Mouse (Mus musculus) forebrain, embryonic 12.5 days (tissue): ENCODE data around the gene Nwd2. TPM values are rescaled to one million over a fixed set of nuclear protein-coding genes. Genes with fewer than 3 reads are reported as not detected.

Experiments
- ATAC-seq: fragments of 200-750 bp; cut with Nextera tagmentation; 2 replicates; pipeline ENCODE4 v1.8.0; 2017; ENCODE audit warnings: moderate TSS enrichment; ENCODE audit not compliant: low FRiP score
- H3K27ac ChIP-seq: fragments of 300-500 bp; sonication (generic); 2 replicates; pipeline ENCODE4 v1.5.1; 2016; ENCODE audit warnings: mild to moderate bottlenecking
- H3K27me3 ChIP-seq: fragments of 300-500 bp; sonication (generic); 2 replicates; pipeline ENCODE4 v1.6.1; 2016; ENCODE audit warnings: mild to moderate bottlenecking
- H3K36me3 ChIP-seq: fragments of 300-500 bp; sonication (generic); replicated peaks from 2 replicates; pipeline ENCODE4 v1.6.1; 2016; ENCODE audit warnings: mild to moderate bottlenecking
- H3K4me1 ChIP-seq: fragments of 300-500 bp; sonication (generic); 2 replicates; pipeline ENCODE4 v1.6.1; 2016
- H3K4me2 ChIP-seq: fragments of 300-500 bp; sonication (generic); 2 replicates; pipeline ENCODE4 v1.6.1; 2016; ENCODE audit warnings: mild to moderate bottlenecking, moderate library complexity
- H3K4me3 ChIP-seq: fragments of 300-500 bp; sonication (generic); replicated peaks from 2 replicates; pipeline ENCODE4 v1.5.1; 2016; ENCODE audit warnings: mild to moderate bottlenecking
- H3K9ac ChIP-seq: fragments of 300-500 bp; sonication (generic); 2 replicates; pipeline ENCODE4 v1.6.1; 2016; ENCODE audit warnings: mild to moderate bottlenecking
- H3K9me3 ChIP-seq: fragments of 300-500 bp; sonication (generic); 2 replicates; pipeline ENCODE4 v1.6.1; 2016
- WGBS: fragments of 180-500 bp; shearing (Covaris S2); methylation state at CpG from one replicate; pipeline ENCODE4 v1.1.7; 2016; 5-methylcytosine and 5-hydroxymethylcytosine counted together
- polyA plus RNA-seq: library from polyadenylated mRNA; unstranded; fragments of >200 nt; fragmentation: Nextera tagmentation; extraction: Ambion mirVana; gene quantifications from 2 replicates; pipeline ENCODE4 v1.2.1, GENCODE M21; 2016

The Nwd2 gene
- polyA plus RNA-seq, 1 experiment from 2014 or later, result 1.6 TPM

DNA sequence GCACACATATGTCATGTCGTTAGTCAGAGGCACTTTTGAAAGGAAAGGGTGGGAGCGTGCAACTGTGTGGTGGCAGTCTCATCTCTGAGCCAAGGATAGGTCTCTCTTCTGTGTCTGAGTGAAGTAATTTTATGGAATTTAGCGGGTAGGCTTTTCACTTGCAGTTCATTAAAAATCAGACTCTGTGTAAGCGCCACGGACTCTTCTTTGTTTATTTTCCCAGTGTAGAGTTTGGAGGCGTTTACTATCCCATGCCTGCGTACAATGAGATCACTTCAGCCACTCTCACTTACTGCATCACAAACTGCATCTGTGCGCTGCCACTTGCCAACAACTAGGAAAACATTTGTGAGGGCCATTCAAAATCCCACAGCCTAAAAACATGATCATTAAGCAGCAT lies 118.6 kb downstream of the Nwd2 start:
- Histone ChIP-seq H3K9me3 (no peaks in the 10 kb centered on the region), H3K4me1 (no peaks in the 10 kb centered on the region), H3K4me2 (no peak overlapping the region; the same call in 1 of the 2 replicates), H3K27ac (no peak overlapping the region), H3K9ac (no peak overlapping the region), H3K36me3 (no peaks in the 10 kb centered on the region), H3K4me3 (no peak overlapping the region), H3K27me3 (no peaks in the 10 kb centered on the region)
- ATAC-seq, result peak; percentile 39; the same call in 1 of the 2 replicates
- WGBS, result 59% methylated on average over 8 of the region's 8 CpGs

DNA sequence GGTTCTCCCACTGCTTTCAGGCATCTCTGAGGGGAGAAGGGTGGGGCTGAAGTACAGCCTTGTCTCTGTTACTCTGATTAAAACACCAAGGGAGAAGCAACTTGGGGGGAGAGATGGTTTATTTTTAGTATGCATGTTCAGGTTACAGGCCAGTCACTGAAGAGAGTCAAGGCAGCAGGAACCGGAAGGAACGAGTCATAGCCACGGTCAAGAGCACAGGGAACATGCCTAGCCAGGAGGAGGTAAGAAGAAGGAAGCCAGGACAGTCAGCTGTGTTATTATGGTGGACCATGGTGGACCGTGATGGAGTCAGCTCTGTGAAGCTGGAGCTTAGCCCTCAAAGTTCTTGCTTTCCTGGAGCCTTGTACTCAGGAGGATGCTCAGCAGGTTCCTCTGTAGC lies 119.3 kb downstream of the Nwd2 start:
- no peak overlapping the region for H3K4me2 ChIP-seq
- WGBS, result 91% methylated on average over 4 of the region's 4 CpGs
- H3K9ac ChIP-seq, result no peak overlapping the region
- no peak overlapping the region for H3K4me3 ChIP-seq
- no peak overlapping the region for H3K27ac ChIP-seq
- H3K9me3 ChIP-seq, result no peaks in the 10 kb centered on the region
- H3K36me3 ChIP-seq, result no peaks in the 10 kb centered on the region
- H3K4me1 ChIP-seq, result no peaks in the 10 kb centered on the region
- no peaks in the 10 kb centered on the region for H3K27me3 ChIP-seq
- no peak for ATAC-seq

DNA sequence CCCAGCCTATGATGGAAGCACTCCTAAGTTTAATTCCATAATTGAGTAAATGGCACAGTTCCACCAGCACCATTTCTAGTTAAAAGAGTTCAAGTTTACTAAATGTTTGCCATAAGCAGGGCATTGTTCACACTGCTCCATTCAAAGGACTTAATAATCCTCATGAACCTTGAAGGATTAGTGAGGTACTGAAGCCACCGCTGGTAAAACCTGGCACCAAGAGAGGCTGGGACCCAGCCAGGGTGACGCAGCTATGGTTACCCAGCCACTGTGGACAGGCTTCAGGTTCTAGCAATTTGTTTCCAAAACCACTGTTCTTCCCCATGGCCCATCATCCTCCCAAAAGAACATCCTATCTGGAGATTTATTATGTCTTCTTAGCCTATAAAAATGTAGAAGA lies 124.1 kb downstream of the Nwd2 start:
- WGBS, result 67% methylated on average over 2 of the region's 2 CpGs
- Histone ChIP-seq H3K27me3 (no peaks in the 10 kb centered on the region), H3K4me2 (no peak overlapping the region), H3K36me3 (no peaks in the 10 kb centered on the region), H3K4me1 (no peaks in the 10 kb centered on the region), H3K9me3 (no peaks in the 10 kb centered on the region), H3K27ac (no peak overlapping the region), H3K9ac (no peak overlapping the region), H3K4me3 (no peak overlapping the region)
- ATAC-seq, result no peak

DNA sequence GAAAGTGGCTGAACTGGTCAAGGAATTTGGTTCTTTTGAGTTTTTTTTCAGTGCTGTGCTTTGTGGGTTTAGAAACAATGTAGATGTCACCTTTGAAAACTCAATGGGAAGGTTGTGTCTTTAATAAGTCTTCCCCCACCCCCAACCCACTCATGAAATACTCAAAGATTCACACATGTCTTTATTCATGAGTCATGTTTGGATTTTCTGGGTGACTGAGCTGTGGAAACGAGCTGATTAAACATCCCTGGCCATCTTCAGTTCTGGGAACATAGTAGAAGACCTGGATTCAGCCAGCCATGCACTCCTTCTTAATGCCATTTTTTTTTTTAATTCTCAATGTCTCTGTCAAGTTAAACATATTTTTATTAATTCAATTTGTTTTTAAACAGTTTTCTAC lies 124.7 kb downstream of the Nwd2 start:
- H3K27ac ChIP-seq, result no peak overlapping the region
- no peaks in the 10 kb centered on the region for H3K9me3 ChIP-seq
- H3K4me3 ChIP-seq, result no peak overlapping the region
- H3K36me3 ChIP-seq, result no peaks in the 10 kb centered on the region
- no peaks in the 10 kb centered on the region for H3K27me3 ChIP-seq
- 39% methylated on average over 1 of the region's 1 CpGs for WGBS
- H3K4me2 ChIP-seq, result no peak overlapping the region
- no peaks in the 10 kb centered on the region for H3K4me1 ChIP-seq
- no peak overlapping the region for H3K9ac ChIP-seq
- ATAC-seq, result no peak

DNA sequence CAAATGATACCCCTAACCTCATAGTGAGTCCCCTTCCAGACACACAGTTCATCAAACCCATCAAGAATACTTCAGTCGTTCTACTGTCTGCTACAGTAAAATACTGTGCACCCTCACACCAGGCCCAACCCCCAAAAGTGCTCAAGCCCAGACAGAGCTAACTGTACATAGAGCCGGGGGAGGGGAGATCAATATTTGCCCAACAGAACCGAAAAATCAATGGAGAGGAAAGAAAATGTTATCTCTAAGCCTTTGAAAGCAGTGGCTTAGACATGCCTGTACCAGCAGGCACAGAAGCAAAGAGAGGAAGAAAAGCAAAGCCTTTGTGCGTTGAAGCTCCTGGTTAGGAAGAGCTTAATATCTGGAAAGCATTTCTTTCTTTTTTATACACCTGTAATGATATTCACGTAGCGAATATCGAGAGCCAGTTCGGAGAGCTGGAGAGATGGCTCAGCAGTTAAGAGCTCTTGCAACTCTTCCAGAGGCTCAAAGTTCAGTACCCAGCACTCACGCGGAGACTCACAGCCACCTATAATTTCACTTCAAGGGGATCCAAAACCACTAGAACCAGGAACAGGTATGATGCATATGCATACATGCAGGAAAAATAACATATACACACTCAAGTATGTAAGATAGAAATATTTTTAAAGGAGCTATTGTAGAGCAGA lies 139.4 kb downstream of the Nwd2 start:
- 90% methylated on average over 10 of the region's 10 CpGs for WGBS
- ATAC-seq, result no peak

DNA sequence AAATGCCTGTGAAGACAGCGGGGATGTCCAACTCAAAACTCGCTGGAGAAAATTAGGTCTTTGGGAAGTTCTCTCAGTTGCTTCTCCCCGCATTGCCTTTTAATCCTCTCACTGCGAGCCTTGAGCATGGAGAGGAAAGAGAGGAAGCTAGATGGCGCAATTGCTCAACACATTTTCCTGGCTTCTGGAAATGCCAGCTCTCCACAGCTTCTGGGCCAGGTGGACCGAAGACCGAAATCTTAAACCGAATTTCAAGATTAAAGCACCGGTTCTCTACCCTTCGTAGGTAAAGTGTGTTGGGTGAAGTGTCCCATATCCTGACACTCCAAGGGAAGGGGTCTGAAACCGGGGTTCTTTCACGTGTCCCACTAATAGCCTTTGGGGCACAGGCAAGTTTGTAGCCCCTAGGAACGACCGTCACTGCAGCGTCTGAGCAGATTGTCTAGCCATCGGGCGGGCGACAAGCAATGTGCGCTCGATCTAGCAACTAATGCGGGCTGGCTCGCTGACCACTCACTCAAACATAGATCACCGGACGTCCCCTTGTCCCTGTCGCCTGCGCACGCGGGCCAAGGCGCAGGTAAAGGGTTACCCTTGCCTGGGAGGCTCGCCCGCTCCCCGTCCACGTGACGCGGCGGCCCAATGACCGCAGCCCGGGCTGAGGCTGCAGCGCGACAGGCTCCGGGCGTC lies 163.1 kb downstream of the Nwd2 start, which contains the start of gene 0610040J01Rik:
0610040J01Rik (plus strand) TSS at position 545 of the 690 bp plus-strand sequence.
- peak within 1 kb of the TSS; percentile 95 for H3K4me2 ChIP-seq
- H3K27me3 ChIP-seq, result peaks cover 22% of the 10 kb centered on the region
- 4% methylated on average over 42 of the region's 42 CpGs for WGBS
- H3K9ac ChIP-seq, result peak within 1 kb of the TSS; percentile 53
- H3K4me1 ChIP-seq, result peaks cover 7% of the 10 kb centered on the region
- H3K9me3 ChIP-seq, result no peaks in the 10 kb centered on the region
- H3K36me3 ChIP-seq, result no peaks in the 10 kb centered on the region
- ATAC-seq, result peak; percentile 92
- H3K27ac ChIP-seq, result no peak within 1 kb of the TSS
- peak within 1 kb of the TSS; percentile 55 for H3K4me3 ChIP-seq

More for the DNA sequence above, 139.4 kb downstream of the Nwd2 start:
- Histone ChIP-seq H3K36me3 (no peaks in the 10 kb centered on the region), H3K4me3 (no peak overlapping the region), H3K9me3 (no peaks in the 10 kb centered on the region), H3K4me1 (no peaks in the 10 kb centered on the region), H3K27me3 (no peaks in the 10 kb centered on the region), H3K9ac (no peak overlapping the region), H3K27ac (no peak overlapping the region), H3K4me2 (no peak overlapping the region)

DNA sequence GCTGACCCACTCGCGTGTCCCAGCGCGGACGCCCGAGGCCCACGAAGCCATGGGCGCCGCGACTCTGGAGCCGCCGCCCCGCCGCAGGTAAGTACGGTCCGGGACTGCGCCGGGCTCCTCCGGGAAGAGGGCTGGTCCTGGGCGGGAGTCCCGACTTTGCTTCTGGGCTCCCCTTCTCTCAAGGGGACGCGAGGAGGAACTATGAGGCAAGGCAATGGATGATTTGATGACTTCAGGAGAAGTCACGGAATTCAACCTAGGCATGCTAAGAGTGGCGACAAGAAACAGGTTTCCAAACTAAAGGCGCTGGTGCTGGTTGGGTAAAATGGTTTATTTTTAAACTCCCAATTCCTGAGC lies 163.6 kb downstream of the Nwd2 start:
- Histone ChIP-seq H3K4me1 (peaks cover 7% of the 10 kb centered on the region), H3K27me3 (peaks cover 22% of the 10 kb centered on the region), H3K9ac (peak overlapping the region; percentile 53), H3K9me3 (no peaks in the 10 kb centered on the region), H3K36me3 (no peaks in the 10 kb centered on the region), H3K4me3 (peak overlapping the region; percentile 55), H3K4me2 (peak overlapping the region; percentile 95), H3K27ac (no peak overlapping the region)
- no peak for ATAC-seq
- WGBS, result under 1% methylated on average over 26 of the region's 26 CpGs

DNA sequence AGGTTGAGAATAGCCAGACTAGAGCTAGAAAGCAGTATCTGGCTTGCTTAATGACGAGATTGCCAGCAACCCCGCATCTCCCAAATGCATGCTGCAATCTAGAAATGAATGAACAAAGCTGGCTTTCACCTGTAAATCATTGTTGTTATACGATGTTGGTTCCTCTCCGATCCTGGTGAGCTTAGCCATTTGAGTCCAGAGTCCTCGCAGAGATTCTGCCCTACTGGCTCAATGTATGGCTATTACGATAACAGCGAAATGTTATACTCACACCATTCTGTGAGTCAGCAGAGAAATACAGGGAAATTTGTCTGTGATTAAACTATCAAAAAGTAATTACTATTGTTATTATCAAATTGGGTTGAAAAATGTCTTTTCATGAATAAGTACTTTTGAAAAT lies 167.7 kb downstream of the Nwd2 start:
- Histone ChIP-seq H3K27me3 (peaks cover 21% of the 10 kb centered on the region), H3K9ac (no peak overlapping the region), H3K4me3 (no peak overlapping the region), H3K36me3 (no peaks in the 10 kb centered on the region), H3K4me2 (no peak overlapping the region), H3K4me1 (peaks cover 7% of the 10 kb centered on the region), H3K9me3 (no peaks in the 10 kb centered on the region), H3K27ac (no peak overlapping the region)
- no peak for ATAC-seq
- 97% methylated on average over 7 of the region's 7 CpGs for WGBS

DNA sequence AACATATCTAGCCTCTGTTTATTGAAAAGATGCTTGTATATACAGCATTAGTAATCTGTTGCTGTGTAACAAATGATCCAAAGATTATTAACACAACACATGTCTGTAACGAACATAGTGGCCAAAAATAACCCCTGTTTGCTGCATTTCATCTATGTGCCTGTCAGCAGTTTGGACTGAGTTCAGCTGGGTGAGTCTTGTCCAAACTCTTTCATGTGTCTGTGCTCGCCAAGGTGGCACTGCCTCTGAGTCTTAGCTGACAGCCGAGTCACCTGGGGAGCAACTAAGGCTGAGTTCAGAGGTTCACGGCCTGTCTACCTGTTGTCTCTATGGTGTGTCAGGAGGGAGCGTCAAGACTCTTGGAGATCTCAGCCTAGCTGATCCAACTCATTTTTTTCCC lies 168.4 kb downstream of the Nwd2 start:
- Histone ChIP-seq H3K4me3 (no peak overlapping the region), H3K4me2 (no peak overlapping the region), H3K9ac (no peak overlapping the region), H3K4me1 (peaks cover 6% of the 10 kb centered on the region), H3K36me3 (no peaks in the 10 kb centered on the region), H3K27me3 (peaks cover 15% of the 10 kb centered on the region), H3K27ac (no peak overlapping the region), H3K9me3 (no peaks in the 10 kb centered on the region)
- ATAC-seq, result no peak
- WGBS, result 88% methylated on average over 5 of the region's 5 CpGs

DNA sequence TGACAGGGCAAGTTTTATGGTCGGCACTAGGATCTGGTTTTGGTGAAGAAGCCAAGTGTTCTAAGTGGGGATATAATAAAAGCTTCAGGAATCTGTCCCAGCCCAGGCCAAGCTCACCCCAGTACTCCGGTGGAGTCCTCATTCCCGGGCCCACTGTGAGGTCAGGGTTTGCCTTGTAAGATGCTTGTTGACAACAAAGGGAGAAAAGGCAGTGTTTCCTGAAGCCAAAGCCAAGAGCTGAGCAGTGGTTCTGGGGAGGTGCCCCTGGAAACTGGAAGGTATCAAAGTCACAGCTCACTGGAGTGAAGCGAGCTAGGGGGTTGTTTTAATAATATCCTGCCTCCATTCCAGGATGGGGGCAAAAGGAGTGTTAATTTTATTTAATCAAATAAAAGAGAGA lies 170.1 kb downstream of the Nwd2 start:
- Histone ChIP-seq H3K27ac (no peak overlapping the region), H3K9me3 (no peaks in the 10 kb centered on the region), H3K4me1 (no peaks in the 10 kb centered on the region), H3K9ac (no peak overlapping the region), H3K36me3 (no peaks in the 10 kb centered on the region), H3K4me2 (no peak overlapping the region), H3K27me3 (no peaks in the 10 kb centered on the region; the same call in 1 of the 2 replicates), H3K4me3 (no peak overlapping the region)
- WGBS, result 73% methylated on average over 4 of the region's 4 CpGs
- no peak for ATAC-seq

DNA sequence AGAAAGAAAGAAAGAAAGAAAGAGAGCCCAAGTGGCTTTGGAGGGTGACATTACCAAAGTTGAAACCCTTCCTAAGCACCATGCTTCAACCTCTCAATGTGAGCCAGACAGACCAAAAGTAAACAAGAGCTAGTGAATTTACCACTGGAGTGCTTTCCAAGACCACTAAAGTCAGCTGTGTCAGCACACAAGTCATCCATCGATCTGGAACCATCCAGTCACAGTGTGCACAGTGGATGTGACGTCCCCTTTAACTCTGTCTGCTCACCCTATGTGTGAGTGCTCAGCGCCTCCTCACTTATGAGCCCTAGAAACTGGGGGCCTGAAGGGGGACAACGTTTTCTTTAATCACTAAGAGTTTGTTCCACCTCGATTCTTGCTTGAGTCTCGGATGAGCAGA lies 170.6 kb downstream of the Nwd2 start:
- Histone ChIP-seq H3K4me1 (no peaks in the 10 kb centered on the region), H3K27ac (no peak overlapping the region), H3K4me3 (no peak overlapping the region), H3K9me3 (no peaks in the 10 kb centered on the region), H3K27me3 (no peaks in the 10 kb centered on the region), H3K4me2 (no peak overlapping the region), H3K9ac (no peak overlapping the region), H3K36me3 (no peaks in the 10 kb centered on the region)
- no peak for ATAC-seq
- 87% methylated on average over 6 of the region's 6 CpGs for WGBS

DNA sequence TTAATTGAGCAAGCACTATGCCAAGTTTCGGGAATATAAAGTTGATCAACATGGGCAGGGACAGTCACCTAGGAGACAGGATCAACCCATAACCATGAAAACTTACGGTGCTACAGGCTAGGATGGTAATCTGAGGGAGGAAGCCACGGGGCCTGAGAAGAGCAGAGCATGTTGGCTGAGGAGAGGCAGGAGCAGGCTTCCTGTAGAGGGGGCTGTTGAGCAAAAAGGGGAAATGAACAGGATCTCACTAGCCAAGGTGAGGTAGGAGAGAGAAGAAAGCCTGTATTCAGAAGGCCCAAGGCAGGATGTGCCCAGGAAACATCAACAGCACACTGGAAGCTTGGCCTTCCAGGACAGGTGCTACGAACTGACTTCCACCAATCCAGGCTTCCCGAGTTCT lies 172.3 kb downstream of the Nwd2 start:
- WGBS, result 89% methylated on average over 5 of the region's 5 CpGs
- H3K27me3 ChIP-seq, result no peaks in the 10 kb centered on the region
- H3K36me3 ChIP-seq, result no peaks in the 10 kb centered on the region

DNA sequence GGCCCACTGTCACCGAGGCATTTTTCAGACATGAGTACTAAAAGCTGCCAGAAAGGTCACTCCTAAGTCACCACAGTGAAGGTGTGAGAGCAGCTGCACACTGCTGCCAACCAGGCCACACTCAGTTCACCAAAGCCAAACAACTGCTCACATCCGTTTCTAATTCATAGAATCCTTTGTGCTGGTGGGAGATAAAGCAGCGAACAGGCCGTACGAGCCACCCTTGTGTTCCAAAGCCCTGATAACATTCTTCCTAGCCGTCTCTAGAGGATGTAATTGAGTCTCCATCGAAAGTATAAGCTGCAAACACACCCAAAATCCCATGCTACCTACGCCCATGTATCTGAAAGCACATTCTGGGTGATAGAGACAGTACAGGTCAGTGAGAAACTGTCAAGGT lies 173.0 kb downstream of the Nwd2 start:
- WGBS, result 78% methylated on average over 8 of the region's 8 CpGs

More for the DNA sequence above, 172.3 kb downstream of the Nwd2 start:
- H3K9ac ChIP-seq, result no peak overlapping the region
- H3K27ac ChIP-seq, result no peak overlapping the region
- no peaks in the 10 kb centered on the region for H3K4me1 ChIP-seq
- H3K9me3 ChIP-seq, result no peaks in the 10 kb centered on the region
- H3K4me3 ChIP-seq, result no peak overlapping the region
- H3K4me2 ChIP-seq, result no peak overlapping the region
- ATAC-seq, result no peak

More for the DNA sequence above, 173.0 kb downstream of the Nwd2 start:
- ATAC-seq, result no peak
- H3K4me2 ChIP-seq, result no peak overlapping the region
- no peak overlapping the region for H3K27ac ChIP-seq
- no peak overlapping the region for H3K4me3 ChIP-seq
- H3K36me3 ChIP-seq, result no peaks in the 10 kb centered on the region
- no peak overlapping the region for H3K9ac ChIP-seq
- H3K9me3 ChIP-seq, result no peaks in the 10 kb centered on the region
- H3K4me1 ChIP-seq, result no peaks in the 10 kb centered on the region
- H3K27me3 ChIP-seq, result no peaks in the 10 kb centered on the region
